Mouse (Mus musculus) CH12.LX (cell line): Measurements from ENCODE around the gene Prpf39. TPM values are rescaled to one million over a fixed set of nuclear protein-coding genes. Genes with fewer than 3 reads are reported as not detected.

ENCODE experiments used
- DNase-seq: peaks from one replicate; pipeline ENCODE4 v3.0.0-alpha.2; 2013; ENCODE audit errors: extremely low read depth
- H3K27ac ChIP-seq: 2 replicates; pipeline ENCODE4 v1.5.1; 2012; ENCODE audit warnings: low read depth, mild to moderate bottlenecking, control low read depth, moderate library complexity; ENCODE audit not compliant: insufficient read depth
- H3K27me3 ChIP-seq: replicated peaks from 2 replicates; pipeline ENCODE3; 2012; ENCODE audit warnings: inconsistent platforms
- H3K36me3 ChIP-seq, 2 experiments: replicated peaks in 1 of 2; 2 replicates each; pipeline versions ENCODE3 to v1.6.1; 2012; ENCODE audit warnings: inconsistent platforms in 1 of 2, low read length in 1 of 2, mild to moderate bottlenecking in 1 of 2, mixed read lengths in 1 of 2, moderate library complexity in 1 of 2; ENCODE audit not compliant: control insufficient read depth in 1 of 2, insufficient read depth in 1 of 2
- H3K4me1 ChIP-seq, 2 experiments: 2 replicates each; pipeline ENCODE4 v1.6.1; 2012; ENCODE audit warnings: inconsistent platforms in 1 of 2, moderate library complexity in 1 of 2; ENCODE audit not compliant: insufficient read depth in 2 of 2, control insufficient read depth in 1 of 2
- H3K4me2 ChIP-seq: 2 replicates; pipeline ENCODE4 v1.6.1; 2012; ENCODE audit warnings: low read depth, mild to moderate bottlenecking, control low read depth; ENCODE audit not compliant: poor library complexity, insufficient read depth, severe bottlenecking
- H3K4me3 ChIP-seq, 3 experiments: fragments of 150-350 bp in 1 of 3; sonication (generic) in 1 of 3; replicated peaks in 1 of 3; 2 replicates each; pipeline versions ENCODE3 to v1.5.1; 2011 to 2012; ENCODE audit warnings: low read depth in 2 of 3, low read length in 2 of 3, mild to moderate bottlenecking in 2 of 3, moderate library complexity in 2 of 3, control low read depth in 1 of 3, improper control_type of control experiment in 1 of 3, inconsistent platforms in 1 of 3, mixed read lengths in 1 of 3; ENCODE audit not compliant: poor library complexity in 1 of 3
- H3K79me2 ChIP-seq: replicated peaks from 2 replicates; pipeline ENCODE4 v1.6.1; 2012; ENCODE audit warnings: mild to moderate bottlenecking, moderate library complexity; ENCODE audit not compliant: control insufficient read depth, poor library complexity, insufficient read depth, severe bottlenecking; ENCODE audit errors: extremely low read depth
- H3K9ac ChIP-seq: 2 replicates; pipeline ENCODE4 v1.6.1; 2012; ENCODE audit warnings: low read depth, mild to moderate bottlenecking, control low read depth, moderate library complexity; ENCODE audit not compliant: insufficient read depth
- H3K9me3 ChIP-seq: replicated peaks from 2 replicates; pipeline ENCODE3; 2012; ENCODE audit warnings: low read length, inconsistent platforms, mixed read lengths
- BHLHE40 ChIP-seq: IDR thresholded peaks from 2 replicates; pipeline ENCODE4 v1.6.1; 2011; ENCODE audit warnings: mild to moderate bottlenecking, low read depth, low read length, improper control_type of control experiment
- CHD1 ChIP-seq: IDR thresholded peaks from 2 replicates; pipeline ENCODE4 v1.6.1; 2012; ENCODE audit warnings: low read depth, low read length, improper control_type of control experiment, inconsistent platforms
- CHD2 ChIP-seq: IDR thresholded peaks from 2 replicates; pipeline ENCODE4 v1.6.1; 2011; ENCODE audit warnings: low read length, improper control_type of control experiment
- CTCF ChIP-seq, 2 experiments: IDR thresholded peaks in 1 of 2; conservative IDR thresholded peaks in 1 of 2; 2 replicates each; pipeline ENCODE4 v1.5.1; 2011 to 2012; ENCODE audit warnings: low read depth in 2 of 2, low read length in 2 of 2, improper control_type of control experiment in 1 of 2, inconsistent platforms in 1 of 2, mild to moderate bottlenecking in 1 of 2, moderate library complexity in 1 of 2
- E2F4 ChIP-seq: IDR thresholded peaks from 2 replicates; pipeline ENCODE4 v1.6.1; 2011; ENCODE audit warnings: low read depth, low read length, improper control_type of control experiment; ENCODE audit not compliant: insufficient replicate concordance
- ELF1 ChIP-seq: IDR thresholded peaks from 2 replicates; pipeline ENCODE4 v1.6.1; 2014; ENCODE audit warnings: low read depth, mild to moderate bottlenecking, inconsistent platforms, low read length, improper control_type of control experiment
- EP300 ChIP-seq: IDR thresholded peaks from 2 replicates; pipeline ENCODE4 v1.6.1; 2011; ENCODE audit warnings: low read length, improper control_type of control experiment
- ETS1 ChIP-seq: conservative IDR thresholded peaks from 2 replicates; pipeline ENCODE4 v1.6.1; 2012; ENCODE audit warnings: low read depth, mild to moderate bottlenecking, inconsistent platforms, low read length, improper control_type of control experiment, moderate library complexity
- GABPA ChIP-seq: IDR thresholded peaks from 2 replicates; pipeline ENCODE4 v1.6.1; 2012; ENCODE audit warnings: low read depth, low read length, improper control_type of control experiment, inconsistent platforms; ENCODE audit not compliant: insufficient replicate concordance
- HCFC1 ChIP-seq: IDR thresholded peaks from 2 replicates; pipeline ENCODE4 v1.6.1; 2012; ENCODE audit warnings: low read depth, mild to moderate bottlenecking, inconsistent platforms, low read length, improper control_type of control experiment
- IRF4 ChIP-seq: IDR thresholded peaks from 2 replicates; pipeline ENCODE4 v1.6.1; 2014; ENCODE audit warnings: low read depth, mild to moderate bottlenecking, inconsistent platforms, low read length, improper control_type of control experiment
- JUN ChIP-seq: IDR thresholded peaks from 2 replicates; pipeline ENCODE4 v1.6.1; 2011; ENCODE audit warnings: low read depth, mild to moderate bottlenecking, low read length, improper control_type of control experiment, moderate library complexity; ENCODE audit not compliant: insufficient read depth
- KAT2A ChIP-seq: IDR thresholded peaks from 2 replicates; pipeline ENCODE4 v1.6.1; 2012; ENCODE audit warnings: low read length, improper control_type of control experiment, inconsistent platforms; ENCODE audit not compliant: insufficient replicate concordance
- MAFK ChIP-seq: IDR thresholded peaks from 2 replicates; pipeline ENCODE4 v1.6.1; 2011; ENCODE audit warnings: low read length, improper control_type of control experiment; ENCODE audit not compliant: insufficient replicate concordance
- MAX ChIP-seq: IDR thresholded peaks from 2 replicates; pipeline ENCODE4 v1.6.1; 2011; ENCODE audit warnings: low read length, improper control_type of control experiment
- MAZ ChIP-seq: IDR thresholded peaks from 2 replicates; pipeline ENCODE4 v1.6.1; 2012; ENCODE audit warnings: low read depth, mild to moderate bottlenecking, inconsistent platforms, low read length, improper control_type of control experiment, moderate library complexity
- MEF2A ChIP-seq: IDR thresholded peaks from 2 replicates; pipeline ENCODE4 v1.6.1; 2014; ENCODE audit warnings: low read depth, mild to moderate bottlenecking, inconsistent platforms, low read length, improper control_type of control experiment, borderline replicate concordance
- MXI1 ChIP-seq: IDR thresholded peaks from 2 replicates; pipeline ENCODE4 v1.6.1; 2011; ENCODE audit warnings: mild to moderate bottlenecking, low read depth, low read length, improper control_type of control experiment
- MYC ChIP-seq: IDR thresholded peaks from 2 replicates; pipeline ENCODE4 v1.6.1; 2011; ENCODE audit warnings: low read depth, mild to moderate bottlenecking, improper control_type of control experiment, low read length
- NELFE ChIP-seq: IDR thresholded peaks from 2 replicates; pipeline ENCODE4 v1.6.1; 2011; ENCODE audit warnings: low read depth, low read length, improper control_type of control experiment
- NRF1 ChIP-seq: IDR thresholded peaks from 2 replicates; pipeline ENCODE4 v1.6.1; 2014; ENCODE audit warnings: low read depth, mild to moderate bottlenecking, inconsistent platforms, low read length, improper control_type of control experiment, moderate library complexity
- PAX5 ChIP-seq: IDR thresholded peaks from 2 replicates; pipeline ENCODE4 v1.6.1; 2012; ENCODE audit warnings: low read length, inconsistent platforms, mixed read lengths
- POLR2A ChIP-seq: IDR thresholded peaks from 2 replicates; pipeline ENCODE4 v1.6.1; 2011; ENCODE audit warnings: low read depth, mild to moderate bottlenecking, improper control_type of control experiment, low read length
- RCOR1 ChIP-seq: conservative IDR thresholded peaks from 2 replicates; pipeline ENCODE4 v1.6.1; 2012; ENCODE audit warnings: low read depth, mild to moderate bottlenecking, inconsistent platforms, low read length, improper control_type of control experiment
- SIN3A ChIP-seq: IDR thresholded peaks from 2 replicates; pipeline ENCODE4 v1.6.1; 2012; ENCODE audit warnings: low read length, improper control_type of control experiment, inconsistent platforms
- SMC3 ChIP-seq: IDR thresholded peaks from 2 replicates; pipeline ENCODE4 v1.6.1; 2011; ENCODE audit warnings: low read depth, low read length, improper control_type of control experiment
- TBP ChIP-seq: conservative IDR thresholded peaks from 2 replicates; pipeline ENCODE4 v1.6.1; 2011; ENCODE audit warnings: low read depth, low read length, improper control_type of control experiment
- TCF12 ChIP-seq: IDR thresholded peaks from 2 replicates; pipeline ENCODE4 v1.6.1; 2014; ENCODE audit warnings: low read depth, mild to moderate bottlenecking, inconsistent platforms, low read length, improper control_type of control experiment
- USF2 ChIP-seq: conservative IDR thresholded peaks from 2 replicates; pipeline ENCODE4 v1.6.1; 2011; ENCODE audit warnings: low read depth, low read length, improper control_type of control experiment
- ZMIZ1 ChIP-seq: IDR thresholded peaks from 2 replicates; pipeline ENCODE4 v1.6.1; 2012; ENCODE audit warnings: low read depth, mild to moderate bottlenecking, inconsistent platforms, low read length, improper control_type of control experiment
- ZNF384 ChIP-seq: IDR thresholded peaks from 2 replicates; pipeline ENCODE4 v1.6.1; 2012; ENCODE audit warnings: low read depth, low read length, improper control_type of control experiment, inconsistent platforms
- dilution Hi-C: fragments of 300-500 bp; cut with MboI; formaldehyde crosslinking; loops from 2 replicates; pipeline ENCODE4 v1.14.3; 2020; ENCODE audit warnings: low sequenced_read_pairs; ENCODE audit not compliant: extremely low pct_unique_long_range_greater_than_20kb, extremely low pct_ligation_motif_present
- in situ Hi-C: fragments of 300-500 bp; cut with MboI; formaldehyde crosslinking; loops from 3 replicates; pipeline ENCODE4 v1.14.3; 2019; ENCODE audit warnings: low sequenced_read_pairs, low pct_ligation_motif_present, low pct_unique_long_range_greater_than_20kb, mixed read lengths
- polyA plus RNA-seq: library from polyadenylated mRNA; unstranded; fragments of >175 nt; gene quantifications from 2 replicates; pipeline ENCODE4 v1.2.1, GENCODE M21; 2012; ENCODE audit warnings: low read depth; ENCODE audit not compliant: insufficient read length
- total RNA-seq, 2 experiments: library from RNA; depleted of rRNA; stranded (reverse); fragments of 300-350 nt in 1 of 2; fragments of >200 nt in 1 of 2; gene quantifications; 2 replicates each; pipeline ENCODE4 v1.2.3; 2012 to 2014

Gene Prpf39
- total and polyA plus RNA-seq, 3 experiments, result 15.3 to 34.9 (median 29.6) TPM

DNA sequence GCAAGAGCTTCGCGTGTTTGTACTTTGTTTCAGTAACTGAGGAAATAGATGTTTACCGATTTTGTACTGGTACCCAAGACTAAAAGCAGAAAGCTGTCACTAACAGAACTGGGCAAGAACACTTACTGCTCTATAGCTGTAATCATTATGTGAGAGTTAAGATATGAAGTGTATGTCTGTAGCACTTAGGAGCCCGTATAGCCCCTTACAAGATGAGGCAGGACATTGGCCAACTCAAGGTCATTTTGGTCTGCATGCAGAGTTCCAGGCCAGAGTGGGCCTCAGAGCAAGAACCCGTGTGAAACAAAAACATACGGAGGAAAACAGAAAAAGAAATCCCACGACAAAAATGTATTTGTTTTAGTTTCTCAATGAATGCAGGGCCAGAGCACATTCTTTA is 38.5 kb downstream of the Prpf39 start:
- peak overlapping the region; percentile 77 for H3K9ac ChIP-seq
- H3K79me2 ChIP-seq, result peaks cover 45% of the 10 kb centered on the region
- peak overlapping the region; percentile 74 for H3K4me2 ChIP-seq
- peaks cover 4 to 31% of the 10 kb centered on the region in 2 experiments; a peak in 3 of 4 replicates for H3K4me1 ChIP-seq
- H3K27ac ChIP-seq, result peak overlapping the region; percentile 46; the same call in 1 of the 2 replicates
- no peaks in the 10 kb centered on the region for H3K27me3 ChIP-seq
- H3K4me3 ChIP-seq, result peak overlapping the region; percentile 70 to 95 (median 92)
- H3K9me3 ChIP-seq, result no peaks in the 10 kb centered on the region
- peak; percentile 12 for DNase-seq
- in situ Hi-C loops, result no loop called here
- TF ChIP-seq MAX (0 out of 2 replicates have a peak, but pooled peaks have one; percentile 2), POLR2A (no peak)
- peaks cover 4 to 24% of the 10 kb centered on the region in 2 experiments for H3K36me3 ChIP-seq
- dilution Hi-C loops, result no loop called here

DNA sequence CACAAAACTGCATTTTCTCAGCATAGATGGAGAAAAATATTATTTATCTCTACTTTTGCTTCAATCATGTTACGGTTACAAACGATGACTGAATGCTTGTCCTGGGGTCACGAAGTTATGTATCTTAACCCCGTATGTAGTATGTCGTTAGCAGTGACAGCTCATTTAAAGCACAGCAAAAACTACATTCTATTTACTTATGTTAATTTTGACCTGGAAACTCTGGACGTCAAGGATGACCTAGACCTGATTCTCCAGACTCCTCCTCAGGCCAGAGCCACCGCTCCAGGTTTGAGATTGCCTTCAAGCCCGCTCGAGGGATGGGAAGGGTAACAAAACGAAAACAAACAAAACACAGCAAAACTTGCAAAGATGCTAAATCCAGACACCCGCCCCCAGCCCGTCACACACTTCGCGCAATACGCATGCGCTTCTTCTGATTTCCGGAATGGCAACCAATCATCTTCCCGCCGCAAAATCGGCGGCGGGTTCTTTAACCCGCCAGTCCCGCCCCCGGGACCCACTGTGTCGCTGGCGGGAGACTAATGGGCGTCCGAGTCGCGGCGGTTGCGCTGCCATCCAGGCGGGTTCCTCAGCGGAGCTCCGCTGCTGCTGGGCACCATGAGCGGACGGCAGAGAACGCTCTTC is 39.1 kb downstream of the Prpf39 start, which contains the start of gene Fancm:
Gene Fancm (plus strand): TSS at position 519 of the 648 bp plus-strand sequence.
- Histone ChIP-seq H3K9me3 (no peaks in the 10 kb centered on the region), H3K4me1 (peaks cover 4 to 28% of the 10 kb centered on the region in 2 experiments; a peak in 3 of 4 replicates), H3K79me2 (peaks cover 45% of the 10 kb centered on the region), H3K27ac (peak within 1 kb of the TSS; percentile 55), H3K9ac (peak within 1 kb of the TSS; percentile 86), H3K4me3 (peak within 1 kb of the TSS; percentile 92 to 95 (median 94)), H3K27me3 (no peaks in the 10 kb centered on the region), H3K36me3 (peaks cover 4 to 23% of the 10 kb centered on the region in 2 experiments), H3K4me2 (peak within 1 kb of the TSS; percentile 74)
- in situ Hi-C loops (no loop called here), dilution Hi-C loops (no loop called here)
- peak; percentile 93 for DNase-seq
- TF ChIP-seq SIN3A (peak; percentile 90), ZNF384 (no peak), MYC (no peak), KAT2A (0 out of 2 replicates have a peak, but pooled peaks have one; percentile 64), MAX (peak; percentile 15; the same call in 1 of the 2 replicates), ETS1 (no peak), CHD2 (peak; percentile 19; the same call in 1 of the 2 replicates), EP300 (no peak), CTCF (conservative IDR thresholded peaks at IDR 0.05 in 1 of 2, IDR thresholded peaks at IDR 0.05 in 1 of 2; ENCODE audit: low read depth in 2 of 2, low read length in 2 of 2) (no peak), ELF1 (peak; percentile 93), E2F4 (peak; percentile 91; the same call in 1 of the 2 replicates), BHLHE40 (no peak), CHD1 (0 out of 2 replicates have a peak, but pooled peaks have one; percentile 40), HCFC1 (peak; percentile 75), IRF4 (no peak), POLR2A (peak; percentile 96), MXI1 (peak; percentile 47; the same call in 1 of the 2 replicates), MEF2A (0 out of 2 replicates have a peak, but pooled peaks have one; percentile 6), USF2 (no peak), MAFK (peak; percentile 36; the same call in 1 of the 2 replicates), SMC3 (no peak), RCOR1 (no peak), NRF1 (peak; percentile 94), TBP (peak; percentile 88), ZMIZ1 (peak; percentile 54; the same call in 1 of the 2 replicates), TCF12 (peak; percentile 68), JUN (no peak), NELFE (peak; percentile 86), PAX5 (no peak), GABPA (no peak), MAZ (no peak)
